Mouse (Mus musculus) olfactory bulb, adult 2 months (tissue): ENCODE data around the gene Nf1.

ENCODE experiments used
- CTCF ChIP-seq: fragments of 200-500 bp; IDR thresholded peaks from 2 replicates; pipeline ENCODE4 v1.5.1; 2012; ENCODE audit warnings: low read depth, mild to moderate bottlenecking, low read length, moderate library complexity; ENCODE audit not compliant: insufficient read depth
- POLR2A ChIP-seq: fragments of 200-500 bp; IDR thresholded peaks from 2 replicates; pipeline ENCODE4 v1.6.1; 2012; ENCODE audit warnings: mild to moderate bottlenecking, low read depth, low read length, moderate library complexity; ENCODE audit not compliant: insufficient read depth

DNA sequence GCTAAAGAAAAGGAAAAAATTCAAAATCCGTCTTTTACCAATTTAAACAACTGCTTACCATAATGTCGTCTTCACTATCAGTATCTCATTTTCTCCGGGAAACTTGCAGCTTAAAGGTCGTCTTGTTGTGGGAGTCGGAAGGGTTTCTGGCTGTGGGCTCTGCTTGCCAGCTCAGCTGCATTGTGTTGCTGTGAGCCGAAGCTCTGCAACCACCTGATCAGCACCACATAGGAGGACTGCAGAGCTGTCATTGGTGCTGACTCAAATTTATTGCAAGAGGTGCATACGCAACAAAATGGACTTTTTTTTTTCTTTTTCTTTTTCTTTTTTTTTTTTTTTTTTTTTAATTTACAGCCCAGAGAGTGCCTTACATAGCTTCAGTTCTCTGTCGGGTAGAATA, 164.4 kb downstream of the Nf1 start, which contains the start of gene Omg:
- TF ChIP-seq POLR2A, result peak; percentile 70
- TF ChIP-seq CTCF, result no peak
